Mouse (Mus musculus) E14TG2a.4 (cell line): Measurements from ENCODE around the gene Kmt5c.

ENCODE experiments used
- CTCF ChIP-seq: conservative IDR thresholded peaks from 2 replicates; pipeline ENCODE4 v1.5.1; 2014; ENCODE audit warnings: low read length
- NANOG ChIP-seq: IDR thresholded peaks from 2 replicates; pipeline ENCODE4 v1.6.1; 2014; ENCODE audit warnings: borderline replicate concordance, low read length, mixed read lengths

- TF ChIP-seq CTCF = no peak
- TF ChIP-seq NANOG = no peak
Observed at GRCm38 (mm10) chr7:4724359-4724758, 15.6 kb upstream of the Kmt5c start.
